Mouse (Mus musculus) lung, embryonic 14.5 days (tissue): ENCODE measurements around the gene Evpl. TPM values are rescaled to one million over a fixed set of nuclear protein-coding genes. Genes with fewer than 3 reads are reported as not detected.

ENCODE experiments used
- ATAC-seq: fragments of 200-750 bp; cut with Nextera tagmentation; 2 replicates; pipeline ENCODE4 v1.8.0; 2017; ENCODE audit warnings: mild to moderate bottlenecking, moderate TSS enrichment, moderate library complexity; ENCODE audit not compliant: insufficient read depth
- DNase-seq: peaks from one replicate; pipeline ENCODE4 v3.0.0-alpha.2; 2015
- H3K27ac ChIP-seq: fragments of 300-500 bp; sonication (generic); 2 replicates; pipeline ENCODE4 v1.5.1; 2014; ENCODE audit warnings: low read depth, mild to moderate bottlenecking, moderate library complexity
- H3K27me3 ChIP-seq: fragments of 300-500 bp; sonication (generic); 2 replicates; pipeline ENCODE4 v1.6.1; 2014; ENCODE audit warnings: low read length, control low read depth; ENCODE audit not compliant: insufficient read depth
- H3K36me3 ChIP-seq: fragments of 300-500 bp; sonication (generic); 2 replicates; pipeline ENCODE4 v1.6.1; 2014; ENCODE audit warnings: control low read depth; ENCODE audit not compliant: insufficient read depth
- H3K4me1 ChIP-seq: fragments of 300-500 bp; sonication (generic); 2 replicates; pipeline ENCODE4 v1.6.1; 2014; ENCODE audit warnings: antibody characterized with exemption, control low read depth; ENCODE audit not compliant: insufficient read depth
- H3K4me2 ChIP-seq: fragments of 300-500 bp; sonication (generic); 2 replicates; pipeline ENCODE4 v1.6.1; 2014; ENCODE audit warnings: mild to moderate bottlenecking
- H3K4me3 ChIP-seq: fragments of 300-500 bp; sonication (generic); 2 replicates; pipeline ENCODE4 v1.5.1; 2014; ENCODE audit warnings: low read depth, low read length
- H3K9ac ChIP-seq: fragments of 300-500 bp; sonication (generic); 2 replicates; pipeline ENCODE4 v1.6.1; 2014
- H3K9me3 ChIP-seq: fragments of 300-500 bp; sonication (generic); 2 replicates; pipeline ENCODE4 v1.6.1; 2016; ENCODE audit warnings: low read depth, low read length, control low read depth
- CTCF ChIP-seq: IDR thresholded peaks from 2 replicates; pipeline ENCODE4 v1.5.1; 2016; ENCODE audit warnings: antibody characterized with exemption, low read depth
- WGBS: fragments of 180-500 bp; shearing (Covaris S2); extraction: QIAGEN DNeasy Blood & Tissue Kit; methylation state at CpG from one replicate; pipeline ENCODE4 v1.1.7; 2014; 5-methylcytosine and 5-hydroxymethylcytosine counted together
- polyA plus RNA-seq: library from polyadenylated mRNA; unstranded; fragments of >200 nt; fragmentation: Nextera tagmentation; extraction: Ambion mirVana; gene quantifications from 2 replicates; pipeline ENCODE4 v1.2.1, GENCODE M21; 2014

Gene Evpl
- polyA plus RNA-seq, 1 experiment from 2014 or later = 4.4 TPM

GRCm38 (mm10) chr11:116215181-116215580, 22.7 kb downstream of the Evpl start:
- no peaks in the 10 kb centered on the region for H3K36me3 ChIP-seq
- ATAC-seq (no peak), DNase-seq (peak; percentile 46)
- H3K27ac ChIP-seq = no peak overlapping the region
- no peak overlapping the region for H3K4me2 ChIP-seq
- no peaks in the 10 kb centered on the region for H3K27me3 ChIP-seq
- no peaks in the 10 kb centered on the region for H3K9me3 ChIP-seq
- H3K9ac ChIP-seq = no peak overlapping the region
- peaks cover 11% of the 10 kb centered on the region for H3K4me1 ChIP-seq
- 73% methylated on average over 7 of the region's 7 CpGs for WGBS
- no peak overlapping the region for H3K4me3 ChIP-seq
- TF ChIP-seq CTCF = peak; percentile 63

- H3K36me3 ChIP-seq = 0 out of 2 replicates have a peak, but pooled peaks cover 4% of the 10 kb centered on the region
- H3K27me3 ChIP-seq = no peaks in the 10 kb centered on the region
- TF ChIP-seq CTCF = no peak
- no peaks in the 10 kb centered on the region for H3K9me3 ChIP-seq
- no peak overlapping the region for H3K9ac ChIP-seq
- 72% methylated on average over 13 of the region's 13 CpGs for WGBS
- DNase-seq (peak; percentile 41), ATAC-seq (no peak)
- no peak overlapping the region for H3K27ac ChIP-seq
- H3K4me1 ChIP-seq = peaks cover 1% of the 10 kb centered on the region
- H3K4me2 ChIP-seq = no peak overlapping the region
- H3K4me3 ChIP-seq = no peak overlapping the region
Observed at GRCm38 (mm10) chr11:116213877-116214510, 23.9 kb downstream of the Evpl start.

- DNase-seq = no peak
- H3K27ac ChIP-seq = no peak overlapping the region
- H3K36me3 ChIP-seq = 0 out of 2 replicates have a peak, but pooled peaks cover 4% of the 10 kb centered on the region
- no peaks in the 10 kb centered on the region for H3K27me3 ChIP-seq
- no peaks in the 10 kb centered on the region for H3K9me3 ChIP-seq
- no peak overlapping the region for H3K4me3 ChIP-seq
- H3K4me1 ChIP-seq = no peaks in the 10 kb centered on the region
- H3K4me2 ChIP-seq = no peak overlapping the region
- ATAC-seq = no peak
- no peak overlapping the region for H3K9ac ChIP-seq
- TF ChIP-seq CTCF = no peak
- WGBS = 79% methylated on average over 6 of the region's 6 CpGs
Observed at GRCm38 (mm10) chr11:116212847-116213246, 25.0 kb downstream of the Evpl start.

GRCm38 (mm10) chr11:116210696-116211095, 27.2 kb downstream of the Evpl start:
- no peak overlapping the region for H3K27ac ChIP-seq
- H3K27me3 ChIP-seq = no peaks in the 10 kb centered on the region
- no peak for DNase-seq
- no peak for TF ChIP-seq CTCF
- ATAC-seq = no peak
- H3K36me3 ChIP-seq = peaks cover 20% of the 10 kb centered on the region
- no peaks in the 10 kb centered on the region for H3K9me3 ChIP-seq
- H3K4me2 ChIP-seq = no peak overlapping the region
- H3K4me3 ChIP-seq = no peak overlapping the region
- 60% methylated on average over 5 of the region's 5 CpGs for WGBS
- no peaks in the 10 kb centered on the region for H3K4me1 ChIP-seq
- H3K9ac ChIP-seq = no peak overlapping the region

DNA sequence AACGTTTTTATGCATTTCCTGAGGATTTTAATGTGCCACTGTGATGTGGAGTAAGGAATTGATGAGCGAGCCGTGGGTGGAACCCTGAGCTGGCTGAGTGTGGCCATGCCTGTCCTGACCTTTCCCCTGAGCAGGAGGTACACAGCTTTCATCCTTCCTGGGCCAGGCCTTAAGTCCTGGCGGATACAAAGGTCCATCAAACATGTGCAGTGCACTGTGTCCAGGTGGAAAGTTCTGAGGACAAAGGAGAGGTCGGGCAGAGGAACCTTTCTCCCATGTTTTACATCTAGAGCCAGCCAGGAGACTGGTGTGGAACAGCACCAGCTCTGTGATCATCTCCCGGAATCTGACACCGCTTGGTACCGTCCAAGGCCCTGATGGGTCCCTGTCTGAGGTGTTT, 28.6 kb downstream of the Evpl start:
- peaks cover 24% of the 10 kb centered on the region for H3K36me3 ChIP-seq
- no peaks in the 10 kb centered on the region for H3K27me3 ChIP-seq
- WGBS = 63% methylated on average over 8 of the region's 8 CpGs
- no peak for TF ChIP-seq CTCF
- ATAC-seq = no peak
- H3K4me3 ChIP-seq = no peak overlapping the region
- no peak for DNase-seq
- H3K9ac ChIP-seq = no peak overlapping the region
- H3K4me1 ChIP-seq = no peaks in the 10 kb centered on the region
- H3K27ac ChIP-seq = no peak overlapping the region
- no peak overlapping the region for H3K4me2 ChIP-seq
- no peaks in the 10 kb centered on the region for H3K9me3 ChIP-seq

DNA sequence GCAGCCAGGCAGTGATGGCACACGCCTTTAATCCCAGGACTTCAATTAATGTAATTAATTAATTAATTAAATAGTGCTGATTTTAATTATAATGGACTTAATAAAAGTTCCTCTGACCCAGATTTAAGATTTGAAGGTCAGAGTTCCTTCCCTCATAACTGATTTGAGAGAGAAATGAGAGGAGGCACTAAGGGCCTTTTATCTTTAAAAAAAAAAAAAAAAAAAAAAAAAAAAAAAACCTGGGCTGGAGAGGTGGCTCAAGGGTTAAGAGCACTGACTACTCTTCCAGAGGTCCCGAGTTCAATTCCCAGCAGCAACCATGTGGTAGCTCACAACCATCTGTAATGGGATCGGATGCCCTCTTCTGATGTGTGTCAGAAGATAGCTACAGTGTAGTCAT, 29.2 kb downstream of the Evpl start:
- ATAC-seq (no peak), DNase-seq (no peak)
- WGBS = 78% methylated on average over 3 of the region's 3 CpGs
- no peak overlapping the region for H3K4me3 ChIP-seq
- TF ChIP-seq CTCF = no peak
- H3K4me2 ChIP-seq = no peak overlapping the region
- peaks cover 28% of the 10 kb centered on the region for H3K36me3 ChIP-seq
- no peaks in the 10 kb centered on the region for H3K27me3 ChIP-seq
- H3K4me1 ChIP-seq = no peaks in the 10 kb centered on the region
- no peak overlapping the region for H3K27ac ChIP-seq
- H3K9ac ChIP-seq = no peak overlapping the region
- H3K9me3 ChIP-seq = no peaks in the 10 kb centered on the region

GRCm38 (mm10) chr11:116206678-116207077, 31.2 kb downstream of the Evpl start:
- H3K4me2 ChIP-seq = no peak overlapping the region
- no peaks in the 10 kb centered on the region for H3K4me1 ChIP-seq
- no peaks in the 10 kb centered on the region for H3K9me3 ChIP-seq
- H3K27ac ChIP-seq = no peak overlapping the region
- DNase-seq (no peak), ATAC-seq (no peak)
- no peaks in the 10 kb centered on the region for H3K27me3 ChIP-seq
- no peak overlapping the region for H3K4me3 ChIP-seq
- no peak overlapping the region for H3K9ac ChIP-seq
- peaks cover 30% of the 10 kb centered on the region for H3K36me3 ChIP-seq
- 64% methylated on average over 4 of the region's 4 CpGs for WGBS
- TF ChIP-seq CTCF = no peak

GRCm38 (mm10) chr11:116203150-116203549, 34.7 kb downstream of the Evpl start:
- Histone ChIP-seq H3K36me3 (peaks cover 27% of the 10 kb centered on the region), H3K27me3 (no peaks in the 10 kb centered on the region), H3K27ac (no peak overlapping the region), H3K4me3 (no peak overlapping the region), H3K4me1 (peaks cover 3% of the 10 kb centered on the region; the same call in 1 of the 2 replicates), H3K9me3 (no peaks in the 10 kb centered on the region), H3K4me2 (no peak overlapping the region), H3K9ac (no peak overlapping the region)
- no peak for ATAC-seq
- TF ChIP-seq CTCF = no peak
- no peak for DNase-seq
- WGBS = 92% methylated on average over 3 of the region's 3 CpGs
